Mouse (Mus musculus): ENCODE data around the gene Adck2. TPM values are rescaled to one million over a fixed set of nuclear protein-coding genes. Genes with fewer than 3 reads are reported as not detected.

Gene Adck2
- total and polyA plus RNA-seq, 2 experiments from 2014 or later, result 16.9 to 44.9 TPM

DNA sequence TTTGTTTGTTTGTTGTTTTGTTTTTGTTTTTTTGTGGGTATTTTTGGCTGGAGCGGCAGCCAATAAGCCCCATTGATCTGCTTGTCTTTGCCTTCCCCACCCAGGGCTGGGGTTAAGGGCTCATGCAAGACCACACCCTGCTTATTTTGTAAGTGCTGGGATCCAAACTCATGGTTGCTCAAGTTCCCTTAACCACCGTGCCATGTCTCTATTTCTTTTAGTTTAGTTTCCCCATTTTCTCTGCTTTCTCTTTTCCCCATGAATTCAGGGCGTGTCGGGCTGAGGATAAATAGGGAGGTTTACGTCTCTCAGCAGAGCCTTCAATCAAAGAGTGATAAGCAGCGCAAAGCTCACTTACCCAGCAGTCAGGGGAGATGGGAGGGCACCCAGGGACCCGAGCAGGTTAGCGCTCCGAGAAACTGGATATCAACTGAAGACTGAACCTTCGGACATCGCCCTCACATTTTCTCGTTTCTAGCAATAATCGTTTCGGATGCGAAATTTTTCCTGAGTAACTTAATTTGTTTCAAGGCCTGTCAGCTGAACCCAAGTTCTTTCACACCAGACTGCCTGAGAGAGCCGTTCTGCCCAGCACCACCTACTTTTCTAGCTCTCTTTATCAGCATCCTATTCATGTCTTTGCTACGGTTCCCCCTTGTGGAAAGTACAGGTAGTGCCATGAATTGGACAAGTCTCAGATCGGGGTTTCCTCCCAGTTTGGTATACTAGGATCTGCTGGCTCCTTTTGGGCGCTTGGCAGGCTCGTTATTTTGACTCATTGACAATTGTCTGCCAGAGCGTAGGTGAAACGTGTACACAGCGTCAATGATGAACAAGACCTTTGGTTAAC lies 11.3 kb upstream of the Adck2 start:
- no peaks in the 10 kb centered on the region for H3K27me3 ChIP-seq (ENCODE audit: insufficient read depth, low read length)
- peak; percentile 96 for TF ChIP-seq CTCF (IDR thresholded peaks at IDR 0.05)
- H3K36me3 ChIP-seq (ENCODE audit: insufficient read depth, low read length), result no peaks in the 10 kb centered on the region
- peaks cover 3% of the 10 kb centered on the region; the same call in 1 of the 2 replicates for H3K4me1 ChIP-seq (ENCODE audit: insufficient read depth, low read length)
- H3K4me3 ChIP-seq (ENCODE audit: low read depth, low read length), result no peak overlapping the region
- WGBS, result 21% methylated on average over 23 of the region's 23 CpGs
- peak; percentile 92 for DNase-seq (ENCODE audit: low spot score)
- H3K27ac ChIP-seq (ENCODE audit: low read depth, low read length), result no peak overlapping the region
- peak; percentile 59 for ATAC-seq (ENCODE audit: low FRiP score)
- H3K9me3 ChIP-seq (ENCODE audit: low read length), result no peaks in the 10 kb centered on the region
- peak overlapping the region; percentile 43 for H3K4me2 ChIP-seq (ENCODE audit: low read depth, low read length, poor library complexity, severe bottlenecking)
- H3K9ac ChIP-seq (replicated peaks; ENCODE audit: low read length, poor library complexity, severe bottlenecking), result no peak overlapping the region

DNA sequence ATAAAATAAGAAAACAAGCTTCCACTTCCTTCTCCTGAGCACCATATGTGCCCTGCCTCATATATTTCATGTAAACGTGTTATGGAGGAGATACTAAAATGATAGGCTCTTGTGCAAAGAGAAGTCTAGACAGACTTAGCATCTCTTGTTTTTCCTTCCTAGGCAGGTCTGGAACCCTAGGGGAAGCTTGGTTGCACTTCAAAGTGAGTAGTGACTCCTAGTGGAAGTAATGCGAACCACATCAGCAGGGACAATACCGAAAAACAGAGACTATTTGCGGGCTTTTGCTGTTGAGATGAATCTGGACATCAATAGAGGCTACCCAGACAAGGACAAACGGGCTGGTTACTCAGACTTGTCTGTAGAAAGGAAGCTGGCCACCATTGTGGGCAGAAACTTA lies 6.1 kb upstream of the Adck2 start:
- TF ChIP-seq CTCF (IDR thresholded peaks at IDR 0.05), result peak; percentile 82
- H3K9me3 ChIP-seq (ENCODE audit: low read length), result no peaks in the 10 kb centered on the region
- H3K4me2 ChIP-seq (ENCODE audit: low read depth, low read length, poor library complexity, severe bottlenecking), result no peak overlapping the region
- DNase-seq (ENCODE audit: low spot score) (peak; percentile 69), ATAC-seq (ENCODE audit: low FRiP score) (no peak)
- H3K4me3 ChIP-seq (ENCODE audit: low read depth, low read length), result no peak overlapping the region
- H3K4me1 ChIP-seq (ENCODE audit: insufficient read depth, low read length), result no peaks in the 10 kb centered on the region
- H3K27ac ChIP-seq (ENCODE audit: low read depth, low read length), result no peak overlapping the region
- no peaks in the 10 kb centered on the region for H3K36me3 ChIP-seq (ENCODE audit: insufficient read depth, low read length)
- 17% methylated on average over 5 of the region's 5 CpGs for WGBS
- no peak overlapping the region for H3K9ac ChIP-seq (replicated peaks; ENCODE audit: low read length, poor library complexity, severe bottlenecking)
- H3K27me3 ChIP-seq (ENCODE audit: insufficient read depth, low read length), result no peaks in the 10 kb centered on the region

DNA sequence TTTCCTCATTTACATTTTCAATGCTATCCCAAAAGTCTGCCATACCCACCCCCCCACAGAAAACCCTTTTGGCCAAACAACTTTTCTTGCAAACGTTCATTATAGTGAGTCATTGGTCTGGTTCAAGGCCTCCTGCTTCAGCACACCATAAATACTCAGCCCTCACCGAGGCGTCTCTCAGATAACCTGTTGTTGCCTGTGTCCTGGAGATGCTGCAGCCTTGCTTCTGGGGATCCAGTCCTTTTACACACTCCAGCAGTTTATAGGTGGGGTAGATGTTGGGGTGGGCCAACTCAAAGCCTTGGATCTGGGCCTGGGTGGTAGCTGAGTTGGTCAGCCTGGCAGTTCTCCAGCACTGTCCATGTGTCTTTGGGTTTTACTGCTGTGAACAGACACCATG lies 3.2 kb upstream of the Adck2 start:
- Histone ChIP-seq H3K4me3 (ENCODE audit: low read depth, low read length) (no peak overlapping the region), H3K4me1 (ENCODE audit: insufficient read depth, low read length) (peaks cover 10% of the 10 kb centered on the region), H3K27me3 (ENCODE audit: insufficient read depth, low read length) (no peaks in the 10 kb centered on the region), H3K36me3 (ENCODE audit: insufficient read depth, low read length) (no peaks in the 10 kb centered on the region), H3K9me3 (ENCODE audit: low read length) (no peaks in the 10 kb centered on the region), H3K4me2 (ENCODE audit: low read depth, low read length, poor library complexity, severe bottlenecking) (no peak overlapping the region), H3K9ac (replicated peaks; ENCODE audit: low read length, poor library complexity, severe bottlenecking) (no peak overlapping the region), H3K27ac (ENCODE audit: low read depth, low read length) (no peak overlapping the region)
- ATAC-seq (ENCODE audit: low FRiP score), result no peak
- WGBS, result 83% methylated on average over 3 of the region's 3 CpGs
- no peak for DNase-seq (ENCODE audit: low spot score)
- TF ChIP-seq CTCF (IDR thresholded peaks at IDR 0.05), result no peak

DNA sequence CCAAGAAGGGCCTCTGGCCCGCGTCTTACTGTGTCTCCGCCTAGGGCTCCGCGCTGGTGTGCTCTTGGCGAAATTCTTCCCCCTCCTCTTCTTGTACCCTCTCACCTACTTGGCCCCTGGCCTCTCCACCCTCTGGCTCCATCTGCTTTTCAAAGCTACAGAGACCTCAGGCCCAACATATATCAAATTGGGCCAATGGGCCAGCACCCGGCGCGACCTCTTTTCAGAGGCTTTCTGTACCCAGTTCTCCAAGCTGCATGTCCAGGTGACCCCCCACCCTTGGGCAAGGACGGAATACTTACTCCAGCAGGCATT lies 839 bp downstream of the Adck2 start:
- TF ChIP-seq CTCF (IDR thresholded peaks at IDR 0.05), result no peak
- H3K4me1 ChIP-seq (ENCODE audit: insufficient read depth, low read length), result peaks cover 10% of the 10 kb centered on the region
- ATAC-seq (ENCODE audit: low FRiP score) (peak; percentile 65), DNase-seq (ENCODE audit: low spot score) (peak; percentile 31)
- peak overlapping the region; percentile 95 for H3K27ac ChIP-seq (ENCODE audit: low read depth, low read length)
- WGBS, result 16% methylated on average over 10 of the region's 10 CpGs
- peak overlapping the region; percentile 96 for H3K9ac ChIP-seq (replicated peaks; ENCODE audit: low read length, poor library complexity, severe bottlenecking)
- H3K9me3 ChIP-seq (ENCODE audit: low read length), result no peaks in the 10 kb centered on the region
- no peaks in the 10 kb centered on the region for H3K27me3 ChIP-seq (ENCODE audit: insufficient read depth, low read length)
- peak overlapping the region; percentile 80 for H3K4me3 ChIP-seq (ENCODE audit: low read depth, low read length)
- H3K36me3 ChIP-seq (ENCODE audit: insufficient read depth, low read length), result peaks cover 17% of the 10 kb centered on the region
- H3K4me2 ChIP-seq (ENCODE audit: low read depth, low read length, poor library complexity, severe bottlenecking), result peak overlapping the region; percentile 92

DNA sequence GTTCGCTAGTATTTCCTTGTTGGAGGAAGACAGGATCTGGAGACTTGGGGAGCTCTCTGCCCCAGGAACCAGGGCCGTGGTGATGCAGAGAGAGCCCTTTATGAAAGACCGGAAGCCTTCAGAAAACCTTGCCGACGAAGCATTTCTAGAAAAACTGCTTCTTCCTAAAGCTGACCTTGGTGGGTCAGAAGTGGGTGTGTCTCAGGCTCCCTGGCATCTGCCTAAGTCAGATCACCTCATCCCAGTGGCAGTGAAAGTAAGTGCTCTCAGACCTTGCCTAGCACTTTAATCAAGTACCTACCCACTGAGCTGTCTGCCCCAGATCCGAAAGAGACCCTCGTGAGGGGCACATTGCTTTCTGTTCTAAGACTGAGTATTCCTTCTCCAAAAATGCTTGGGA lies 1.3 kb downstream of the Adck2 start:
- H3K9ac ChIP-seq (replicated peaks; ENCODE audit: low read length, poor library complexity, severe bottlenecking), result peak overlapping the region; percentile 96; the same call in 1 of the 2 replicates
- H3K4me1 ChIP-seq (ENCODE audit: insufficient read depth, low read length), result peaks cover 10% of the 10 kb centered on the region
- WGBS, result 71% methylated on average over 7 of the region's 7 CpGs
- ATAC-seq (ENCODE audit: low FRiP score) (no peak), DNase-seq (ENCODE audit: low spot score) (no peak)
- peak overlapping the region; percentile 80 for H3K4me3 ChIP-seq (ENCODE audit: low read depth, low read length)
- H3K27ac ChIP-seq (ENCODE audit: low read depth, low read length), result peak overlapping the region; percentile 95
- no peaks in the 10 kb centered on the region for H3K27me3 ChIP-seq (ENCODE audit: insufficient read depth, low read length)
- peak overlapping the region; percentile 92 for H3K4me2 ChIP-seq (ENCODE audit: low read depth, low read length, poor library complexity, severe bottlenecking)
- no peaks in the 10 kb centered on the region for H3K9me3 ChIP-seq (ENCODE audit: low read length)
- TF ChIP-seq CTCF (IDR thresholded peaks at IDR 0.05), result no peak
- H3K36me3 ChIP-seq (ENCODE audit: insufficient read depth, low read length), result peaks cover 21% of the 10 kb centered on the region

DNA sequence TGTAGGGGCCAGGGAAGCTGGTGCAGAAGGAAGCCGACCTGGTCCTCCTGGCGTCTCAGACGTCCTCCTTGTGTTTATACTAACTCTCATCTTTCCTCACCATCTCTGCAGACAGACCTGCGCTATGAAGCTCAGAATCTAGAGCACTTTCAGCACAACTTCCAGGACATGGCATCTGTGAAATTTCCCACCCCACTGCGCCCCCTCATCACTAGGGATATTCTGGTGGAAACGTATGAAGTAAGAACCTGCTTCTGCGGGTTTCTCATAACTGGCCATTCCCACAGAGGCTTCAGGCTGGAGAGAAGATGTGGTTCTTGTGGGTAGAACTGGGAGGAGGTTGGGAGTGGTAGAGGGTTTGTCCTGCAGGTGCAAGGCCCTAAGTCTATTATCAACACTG lies 5.9 kb downstream of the Adck2 start:
- WGBS, result 94% methylated on average over 7 of the region's 7 CpGs
- no peak for ATAC-seq (ENCODE audit: low FRiP score)

More for the DNA sequence above, 5.9 kb downstream of the Adck2 start:
- Histone ChIP-seq H3K36me3 (ENCODE audit: insufficient read depth, low read length) (peaks cover 58% of the 10 kb centered on the region), H3K9ac (replicated peaks; ENCODE audit: low read length, poor library complexity, severe bottlenecking) (no peak overlapping the region), H3K27me3 (ENCODE audit: insufficient read depth, low read length) (no peaks in the 10 kb centered on the region), H3K4me2 (ENCODE audit: low read depth, low read length, poor library complexity, severe bottlenecking) (no peak overlapping the region), H3K9me3 (ENCODE audit: low read length) (no peaks in the 10 kb centered on the region), H3K27ac (ENCODE audit: low read depth, low read length) (no peak overlapping the region), H3K4me3 (ENCODE audit: low read depth, low read length) (no peak overlapping the region), H3K4me1 (ENCODE audit: insufficient read depth, low read length) (peaks cover 7% of the 10 kb centered on the region)
- TF ChIP-seq CTCF (IDR thresholded peaks at IDR 0.05), result no peak
- DNase-seq (ENCODE audit: low spot score), result no peak
